Comparison of ENCODE assay signal across 27 mouse cellular contexts in genomic region chr12:42181646-42182045, GRCm38 (mm10).
DNase-seq lines count a peak whose midpoint lies in the region; ATAC-seq and TF ChIP-seq lines count a peak whose summit lies in the region.
"Had no signal": no experiment of that assay in that cellular context is flagged by ENCODE, and none has a peak within 500 bp of the region (broad histone marks: within the 10 kb centered on the region; RNA-seq: fewer than 3 reads in every experiment).

No protein-coding gene starts in this region.

- DNase-seq in lung, postnatal 36 days = peak; percentile 18
- DNase-seq in lung, postnatal 10 days = no peak
- peak; percentile 6 for DNase-seq in ES-E14 (ENCODE audit: low read depth, low spot score)
- DNase-seq in gastrocnemius, postnatal 4 days (ENCODE audit: low spot score in 2 of 2) = no peak
- DNase-seq in kidney, postnatal 36 days = no peak
- DNase-seq in retina, embryonic 14.5 days (ENCODE audit: low spot score) = no peak
- DNase-seq: adrenal gland, postnatal 14 days; cerebellum, adult 11-12 months; cerebellum, postnatal 10 days; gastrocnemius, postnatal 14 days; heart, adult 2 months; heart, postnatal 4 days; kidney, adult 2 months; kidney, postnatal 4 days; layer of hippocampus, postnatal 36 days; left cerebral cortex, postnatal 4 days had no signal

- peak; percentile 29; the same call in 1 of the 2 replicates for ATAC-seq in common myeloid progenitor, adult 5-6 weeks (replicated peaks; ENCODE audit: low read depth, poor library complexity, severe bottlenecking)
- peak; percentile 29; the same call in 1 of the 2 replicates for ATAC-seq in megakaryocyte progenitor cell, adult 5-6 weeks (replicated peaks; ENCODE audit: poor library complexity)
- ATAC-seq: forebrain, embryonic 14.5 days; hindbrain, embryonic 16.5 days had no signal

- in situ Hi-C loops in ES-E14 (cut with MboI; ENCODE audit: low sequenced_read_pairs in 2 of 2, unreplicated experiment in 2 of 2) = no loop called here

- no peaks in the 10 kb centered on the region for H3K9me3 ChIP-seq in ES-E14 (ENCODE audit: control insufficient read depth, insufficient read depth, low read depth, low read length)
- H3K9me3 ChIP-seq: embryonic facial prominence, embryonic 15.5 days; heart, embryonic 12.5 days; lung, embryonic 15.5 days; megakaryocyte, embryonic 14.5 days; midbrain, embryonic 12.5 days; neural tube, embryonic 13.5 days had no signal

- no peak overlapping the region for H3K9ac ChIP-seq in ES-E14 (ENCODE audit: insufficient read depth, low read depth, low read length, poor library complexity, severe bottlenecking)
- H3K9ac ChIP-seq: embryonic facial prominence, embryonic 15.5 days; heart, embryonic 12.5 days; liver, embryonic 14.5 days; lung, embryonic 15.5 days; midbrain, embryonic 12.5 days; neural tube, embryonic 13.5 days had no signal

- H3K27ac ChIP-seq in ES-E14 (ENCODE audit: insufficient read depth, low read depth, low read length, poor library complexity, severe bottlenecking) = no peak overlapping the region
- H3K27ac ChIP-seq: embryonic facial prominence, embryonic 15.5 days; heart, adult 2 months; liver, embryonic 14.5 days; lung, embryonic 15.5 days; midbrain, embryonic 12.5 days; neural tube, embryonic 13.5 days had no signal

- no peaks in the 10 kb centered on the region for H3K4me1 ChIP-seq in ES-E14 (ENCODE audit: control insufficient read depth in 2 of 2, insufficient read depth in 2 of 2, low read length in 2 of 2, poor library complexity in 1 of 2)
- H3K4me1 ChIP-seq: embryonic facial prominence, embryonic 15.5 days; heart, embryonic 12.5 days; lung, embryonic 15.5 days; megakaryocyte, embryonic 14.5 days; midbrain, embryonic 12.5 days; neural tube, embryonic 13.5 days had no signal

- no peaks in the 10 kb centered on the region for H3K36me3 ChIP-seq in ES-E14 (ENCODE audit: control insufficient read depth, insufficient read depth, low read length, poor library complexity, severe bottlenecking)
- H3K36me3 ChIP-seq: embryonic facial prominence, embryonic 15.5 days; heart, embryonic 12.5 days; lung, embryonic 15.5 days; midbrain, embryonic 12.5 days; neural tube, embryonic 13.5 days had no signal

- no peak overlapping the region for H3K4me3 ChIP-seq in ES-E14 (ENCODE audit: insufficient read depth in 1 of 2, low read depth in 1 of 2, low read length in 2 of 2, poor library complexity in 1 of 2, severe bottlenecking in 1 of 2)
- H3K4me3 ChIP-seq: embryonic facial prominence, embryonic 15.5 days; heart, adult 2 months; heart, embryonic 12.5 days; lung, embryonic 15.5 days; megakaryocyte, embryonic 14.5 days; midbrain, embryonic 12.5 days; neural tube, embryonic 13.5 days had no signal

TF ChIP-seq in ES-E14, 5 proteins besides CTCF, POLR2A, EP300 and RAD21:
- TF ChIP-seq CHD2 (IDR thresholded peaks at IDR 0.05; ENCODE audit: low read depth, low read length) = no peak
- TF ChIP-seq ZC3H11A (IDR thresholded peaks at IDR 0.05; ENCODE audit: borderline replicate concordance, low read depth, low read length) = no peak
- no peak for TF ChIP-seq ZNF384 (IDR thresholded peaks at IDR 0.05; ENCODE audit: low read depth, low read length)
- TF ChIP-seq MAFK (IDR thresholded peaks at IDR 0.05; ENCODE audit: insufficient read depth, low read depth, low read length) = no peak
- TF ChIP-seq HCFC1 (IDR thresholded peaks at IDR 0.05; ENCODE audit: borderline replicate concordance, insufficient read depth, low read length) = no peak

Comparison
In these comparisons a context has a peak if more than half of its experiments do, and no peak if none do; other contexts are left out.
1. DNase-seq: peak in lung, postnatal 36 days (single experiment) and ES-E14 (single experiment); none in lung, postnatal 10 days (single experiment), gastrocnemius, postnatal 4 days (0 of 2), kidney, postnatal 36 days (0 of 2) and retina, embryonic 14.5 days (single experiment).